Mouse (Mus musculus) monocyte, adult 2 months (primary cell): Measurements from ENCODE around the gene Epha5.

Experiments used
- DNase-seq, 2 experiments: peaks; one replicate each; pipeline ENCODE4 v3.0.0; 2022; ENCODE audit warnings: low spot score in 2 of 2, low read depth in 1 of 2

Gene Epha5

GRCm38 (mm10) chr5:84313619-84314018 lies 103.6 kb downstream of the Epha5 start:
- no peak for DNase-seq

DNA sequence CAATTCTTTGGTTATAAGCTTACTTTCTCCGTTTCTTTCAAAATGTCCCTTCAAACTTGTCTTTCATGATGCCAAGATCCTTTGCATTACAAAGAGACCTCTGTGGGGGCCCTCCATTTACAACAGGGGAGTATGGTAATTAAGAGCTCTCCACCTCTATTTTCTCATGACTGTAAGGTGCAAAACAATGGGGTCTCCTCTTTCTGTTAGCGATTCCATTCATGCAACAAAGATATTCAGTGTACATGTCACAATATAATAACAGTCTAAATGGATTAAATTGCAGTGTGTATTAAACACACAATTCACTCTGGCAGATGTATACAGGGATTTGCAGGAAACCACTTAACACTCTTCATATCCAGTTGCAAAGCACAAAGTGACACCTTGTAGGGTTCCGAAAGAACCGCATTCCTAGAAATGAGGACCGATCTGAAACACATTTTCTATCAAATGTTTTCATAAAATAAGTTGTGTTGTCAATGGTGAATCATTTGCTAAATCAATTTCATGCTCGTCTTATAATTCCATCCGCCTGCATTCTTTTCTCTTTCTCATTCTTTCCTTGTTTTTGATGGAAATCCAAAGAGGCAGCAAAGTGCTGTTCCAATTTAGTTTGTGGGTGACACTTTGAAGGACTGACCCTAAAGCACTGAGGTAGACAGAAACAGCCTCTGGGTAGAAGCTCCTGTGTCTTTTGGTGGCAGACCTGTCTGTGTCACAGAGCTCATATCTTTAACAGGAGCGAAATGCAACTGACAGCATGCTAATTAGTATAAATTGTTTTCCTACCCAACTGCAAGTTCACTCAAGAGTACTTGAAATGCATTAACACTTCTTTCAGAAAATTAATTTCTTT lies 118.1 kb downstream of the Epha5 start:
- DNase-seq: no peak

DNA sequence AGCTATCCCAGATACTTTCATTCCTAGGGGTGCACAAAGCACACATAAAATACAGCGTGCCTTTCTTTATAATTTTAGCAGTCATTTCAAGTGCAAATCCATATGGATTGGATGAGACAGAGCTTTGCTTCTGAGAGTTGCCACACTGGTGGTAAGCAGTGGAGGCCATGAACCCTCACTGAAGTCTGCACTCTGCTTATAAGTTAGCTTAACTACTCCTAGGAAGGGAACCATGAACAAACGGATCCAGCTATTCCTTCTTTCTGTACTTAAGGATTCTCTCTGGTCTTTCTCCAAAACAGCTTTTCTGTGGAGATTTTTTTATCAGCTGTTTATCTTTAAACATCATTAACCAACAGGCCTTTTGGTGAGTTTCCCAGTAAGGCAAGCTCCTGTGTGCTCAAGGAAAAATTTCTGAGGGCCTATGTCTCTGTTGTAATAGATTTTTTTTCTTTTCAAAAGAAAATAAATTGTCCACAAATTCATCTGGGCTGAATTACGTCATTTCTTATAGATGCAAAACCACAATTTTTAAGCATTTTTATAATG lies 127.7 kb downstream of the Epha5 start:
- no peak for DNase-seq

GRCm38 (mm10) chr5:84281290-84282017 lies 135.7 kb downstream of the Epha5 start:
- DNase-seq: no peak

GRCm38 (mm10) chr5:84276996-84277395 lies 140.2 kb downstream of the Epha5 start:
- DNase-seq: no peak

DNA sequence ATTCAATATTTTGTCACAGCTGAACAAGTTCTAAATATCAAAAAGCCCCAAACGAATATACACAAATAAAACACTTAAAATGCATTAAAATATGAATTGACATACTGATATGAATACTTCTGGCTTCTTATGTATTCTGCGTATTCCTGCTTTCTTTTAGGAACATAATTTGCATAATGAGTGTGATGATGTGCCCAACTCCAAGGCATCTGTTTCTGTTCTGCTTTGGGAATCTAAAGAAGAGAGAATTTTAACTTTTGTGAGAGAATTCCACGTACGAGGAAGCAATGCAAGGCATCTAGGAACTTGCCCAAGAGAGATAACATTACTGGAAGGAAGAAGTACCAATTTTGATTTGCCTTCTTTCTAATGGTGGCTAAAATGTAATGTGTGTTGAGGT lies 151.8 kb downstream of the Epha5 start:
- DNase-seq: no peak

- DNase-seq: no peak
Measured at GRCm38 (mm10) chr5:84263999-84264398, 153.2 kb downstream of the Epha5 start.

DNA sequence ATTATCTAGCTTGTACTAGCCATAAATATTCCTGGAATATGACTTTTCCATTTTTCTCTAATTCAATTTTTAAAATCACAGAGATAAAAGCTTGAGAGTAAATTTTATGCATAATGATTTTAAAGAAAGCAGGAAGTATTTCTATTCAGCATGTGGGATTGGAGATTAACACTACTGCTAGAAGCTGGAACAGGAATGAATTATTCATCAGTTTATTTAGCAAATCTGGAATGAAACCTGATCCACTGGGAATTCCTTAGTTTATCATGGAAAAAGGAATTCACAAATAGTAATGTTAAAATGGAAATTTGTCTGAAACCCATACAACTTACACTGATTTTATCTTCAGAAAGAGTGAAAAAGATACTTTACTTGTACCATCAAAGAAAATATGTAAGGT lies 187.2 kb downstream of the Epha5 start:
- no peak for DNase-seq

DNA sequence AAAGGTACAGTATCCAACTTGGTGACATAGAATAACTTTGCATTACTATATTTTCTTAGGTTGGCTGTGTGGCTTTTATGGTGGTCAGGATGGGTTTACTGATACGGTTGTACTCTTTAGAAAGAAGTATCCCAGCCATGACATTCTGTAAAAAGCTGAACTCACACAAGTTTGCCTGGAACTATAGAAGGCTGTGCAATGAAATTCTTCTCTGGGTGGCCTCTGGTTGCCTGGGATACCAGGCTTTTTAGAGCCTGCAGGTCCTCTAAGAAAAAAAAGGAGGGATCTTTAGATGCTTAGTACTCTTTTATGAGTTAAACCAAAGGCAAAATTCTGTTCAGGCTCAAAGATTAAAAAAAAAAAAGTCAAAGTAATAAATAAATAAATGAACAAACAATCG lies 208.6 kb downstream of the Epha5 start:
- DNase-seq: no peak

GRCm38 (mm10) chr5:84193348-84193747 lies 223.8 kb downstream of the Epha5 start:
- no peak for DNase-seq

GRCm38 (mm10) chr5:84184189-84184588 lies 233.0 kb downstream of the Epha5 start:
- DNase-seq: no peak

GRCm38 (mm10) chr5:84153095-84153494 lies 264.1 kb downstream of the Epha5 start:
- no peak for DNase-seq

- no peak for DNase-seq
Measured at GRCm38 (mm10) chr5:84142138-84142537, 275.0 kb downstream of the Epha5 start.

GRCm38 (mm10) chr5:84095947-84096346 lies 321.2 kb downstream of the Epha5 start:
- no peak for DNase-seq

DNA sequence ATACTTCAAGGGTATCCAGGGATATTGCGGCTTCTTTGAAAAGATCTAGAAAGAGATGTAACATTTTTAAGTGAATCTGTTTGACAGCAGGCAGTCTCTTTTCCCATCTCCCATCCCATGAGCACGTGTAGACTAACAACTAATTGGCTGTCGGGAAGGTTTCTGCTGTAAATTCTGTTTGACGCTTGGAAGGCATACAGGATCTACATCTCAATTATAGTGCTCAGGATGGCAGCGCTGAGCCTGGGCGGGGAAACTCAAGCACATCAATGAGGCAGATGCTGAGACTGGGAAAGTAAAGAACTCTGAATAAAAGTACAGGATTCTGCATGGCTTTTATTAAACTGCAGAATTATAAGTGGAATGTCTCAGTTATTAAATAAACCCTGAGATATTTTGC lies 335.9 kb downstream of the Epha5 start:
- no peak for DNase-seq

DNA sequence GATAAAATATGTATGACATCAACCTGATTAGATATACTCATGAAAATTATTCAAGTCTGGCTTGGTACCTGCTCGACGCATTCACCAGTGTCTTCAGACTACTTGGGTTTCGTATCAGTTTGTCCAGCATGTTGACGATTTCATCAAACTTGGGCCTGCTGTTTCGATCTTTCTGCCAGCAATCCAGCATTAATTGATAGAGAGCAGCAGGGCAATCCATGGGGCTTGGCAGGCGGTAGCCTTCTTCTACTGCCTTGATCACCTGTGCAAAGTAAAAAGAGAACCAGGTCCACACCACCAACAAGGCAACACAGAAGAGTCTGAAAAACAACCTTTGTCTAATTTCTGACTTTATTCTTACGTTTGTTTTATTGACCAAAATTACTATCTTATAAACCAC lies 346.2 kb downstream of the Epha5 start:
- DNase-seq: no peak

DNA sequence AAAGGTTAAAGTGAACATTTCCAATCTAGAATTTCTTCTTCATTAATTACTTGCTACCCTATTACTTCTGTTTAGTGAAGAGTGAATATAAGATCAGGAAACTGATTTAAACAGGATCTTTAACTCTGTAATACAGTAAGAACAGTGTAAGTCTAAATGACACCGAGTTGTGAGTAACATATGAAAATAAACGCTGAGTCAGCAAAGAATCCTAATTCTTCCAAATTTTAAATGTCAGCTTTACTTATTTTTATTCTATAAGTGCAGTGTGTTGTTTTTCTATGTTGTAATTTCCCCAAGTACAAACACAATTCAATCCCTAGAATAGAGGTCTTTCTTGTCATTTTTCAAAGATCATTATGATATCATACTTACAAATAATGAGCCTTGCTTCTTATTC lies 363.3 kb downstream of the Epha5 start:
- DNase-seq: no peak

- DNase-seq: no peak
Measured at GRCm38 (mm10) chr5:84037250-84037963, 379.8 kb downstream of the Epha5 start.
